Mouse (Mus musculus) left cerebral cortex, adult 9 months (tissue): Measurements from ENCODE around the gene Zfp970.
"Not testable (repeated sequence)": the region's sequence is repeated elsewhere in the genome, so short reads cannot be mapped to it uniquely, and the experiment has no call there.

ENCODE experiments used
- DNase-seq, 2 experiments: peaks; one replicate each; pipeline ENCODE4 v3.0.0; 2022; ENCODE audit warnings: low spot score in 2 of 2

The Zfp970 gene

GRCm38 (mm10) chr2:177464676-177465075 lies at the start of gene Zfp970:
Gene Zfp970, plus strand, starts transcription at chr2:177464733.
- not testable (repeated sequence) for DNase-seq

- not testable (repeated sequence) for DNase-seq
Observed at GRCm38 (mm10) chr2:177468222-177468621, 3.7 kb downstream of the Zfp970 start.

- not testable (repeated sequence) for DNase-seq
Observed at GRCm38 (mm10) chr2:177472261-177472660, 7.7 kb downstream of the Zfp970 start.

- not testable (repeated sequence) for DNase-seq
Observed at GRCm38 (mm10) chr2:177481971-177482370, 17.4 kb downstream of the Zfp970 start.

GRCm38 (mm10) chr2:177483238-177483948 lies 18.9 kb downstream of the Zfp970 start:
- not testable (repeated sequence) for DNase-seq

- peak in 1 of 2 experiments; percentile 39 for DNase-seq
Observed at GRCm38 (mm10) chr2:177498067-177498466, 33.5 kb downstream of the Zfp970 start, which contains the start of gene Gm14403. Gene Gm14403, plus strand, starts transcription at chr2:177498215.

- DNase-seq: not testable (repeated sequence)
Observed at GRCm38 (mm10) chr2:177499182-177499581, 34.6 kb downstream of the Zfp970 start.

GRCm38 (mm10) chr2:177505211-177505719 lies 40.7 kb downstream of the Zfp970 start:
- not testable (repeated sequence) for DNase-seq

GRCm38 (mm10) chr2:177511381-177511780 lies 46.8 kb downstream of the Zfp970 start:
- not testable (repeated sequence) for DNase-seq

GRCm38 (mm10) chr2:177511972-177512371 lies 47.4 kb downstream of the Zfp970 start:
- not testable (repeated sequence) for DNase-seq

- not testable (repeated sequence) for DNase-seq
Observed at GRCm38 (mm10) chr2:177513991-177514479, 49.5 kb downstream of the Zfp970 start.

- not testable (repeated sequence) for DNase-seq
Observed at GRCm38 (mm10) chr2:177517746-177518145, 53.2 kb downstream of the Zfp970 start.

- not testable (repeated sequence) for DNase-seq
Observed at GRCm38 (mm10) chr2:177518354-177518753, 53.8 kb downstream of the Zfp970 start.

GRCm38 (mm10) chr2:177518960-177519359 lies 54.4 kb downstream of the Zfp970 start:
- DNase-seq: not testable (repeated sequence)

GRCm38 (mm10) chr2:177520035-177520434 lies 55.5 kb downstream of the Zfp970 start:
- DNase-seq: no peak

- no peak for DNase-seq
Observed at GRCm38 (mm10) chr2:177523061-177523460, 58.5 kb downstream of the Zfp970 start.

GRCm38 (mm10) chr2:177523674-177524073 lies 59.1 kb downstream of the Zfp970 start:
- DNase-seq: not testable (repeated sequence)

- not testable (repeated sequence) for DNase-seq
Observed at GRCm38 (mm10) chr2:177524171-177524570, 59.6 kb downstream of the Zfp970 start.
